Mouse (Mus musculus) layer of hippocampus, adult 2 months (tissue): ENCODE measurements around the gene Iscu. TPM values are rescaled to one million over a fixed set of nuclear protein-coding genes. Genes with fewer than 3 reads are reported as not detected.
A peak's percentile ranks its signal among the peaks of the same experiment; 100 is the strongest.
"Not testable (repeated sequence)": the region's sequence is repeated elsewhere in the genome, so short reads cannot be mapped to it uniquely, and the experiment has no call there.

ENCODE experiments used
- DNase-seq, 2 experiments: peaks; one replicate each; pipeline ENCODE4 v3.0.0; 2022; ENCODE audit warnings: low spot score in 2 of 2
- H3K27ac ChIP-seq: fragments of 200-600 bp; 2 replicates; pipeline ENCODE4 v1.8.1; 2022
- H3K4me3 ChIP-seq: fragments of 200-600 bp; 2 replicates; pipeline ENCODE4 v1.8.1; 2022; ENCODE audit warnings: mild to moderate bottlenecking
- CTCF ChIP-seq: fragments of 200-600 bp; conservative IDR thresholded peaks from 2 replicates; pipeline ENCODE4 v1.8.1; 2022; ENCODE audit warnings: antibody characterized with exemption, mild to moderate bottlenecking, moderate library complexity
- total RNA-seq, 2 experiments: library from RNA; stranded (reverse); gene quantifications; 2 replicates each; pipeline ENCODE4 v1.2.3; 2021

Gene Iscu
- total RNA-seq, 2 experiments from 2014 or later = 111 to 122 TPM

DNA sequence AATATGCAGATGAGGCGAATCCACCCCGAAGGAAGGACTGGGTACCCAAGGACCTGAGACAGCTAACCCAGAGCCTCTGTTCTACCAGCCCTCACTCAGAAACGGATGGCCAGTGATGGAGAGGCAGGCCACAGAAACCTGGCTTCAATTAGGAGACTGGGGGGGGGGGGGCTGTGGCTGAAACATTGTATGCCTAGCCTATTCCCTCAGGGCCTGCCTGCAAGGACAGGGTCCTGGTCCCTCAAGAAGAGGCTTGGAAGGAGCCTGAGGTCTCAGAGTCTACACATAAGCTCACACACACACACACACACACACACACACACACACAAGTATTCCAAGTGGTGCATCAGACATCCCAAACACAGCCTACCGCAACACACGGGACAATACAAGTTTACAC lies 27.1 kb downstream of the Iscu start:
- no peak overlapping the region for H3K27ac ChIP-seq
- DNase-seq = no peak
- TF ChIP-seq CTCF = no peak
- peak overlapping the region; percentile 17; the same call in 1 of the 2 replicates for H3K4me3 ChIP-seq

DNA sequence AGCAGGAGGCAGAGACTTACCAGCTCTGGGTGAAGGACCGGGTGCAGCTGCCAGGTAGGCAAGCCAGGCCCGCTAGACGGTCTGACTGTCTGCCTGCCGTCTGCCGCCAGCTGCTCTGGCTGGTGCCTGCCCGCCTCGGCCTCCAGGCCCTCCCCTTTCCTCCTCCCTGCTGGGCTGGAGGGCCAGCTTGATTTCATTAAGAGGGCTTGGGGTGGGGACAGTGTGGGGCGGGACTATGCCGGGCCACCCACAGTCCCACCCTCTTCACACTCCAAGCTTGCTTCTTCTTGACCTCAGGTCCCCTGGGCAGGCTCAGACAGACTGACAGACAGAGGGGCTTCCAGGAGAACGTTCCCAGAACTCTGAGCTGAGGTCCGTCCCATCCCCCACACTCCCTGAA lies 27.7 kb downstream of the Iscu start, which contains the start of gene Tmem119:
Gene Tmem119, minus strand, starts transcription at position 237 of the 400 bp plus-strand sequence.
- no peak within 1 kb of the TSS for H3K27ac ChIP-seq
- peak within 1 kb of the TSS; percentile 17; the same call in 1 of the 2 replicates for H3K4me3 ChIP-seq
- TF ChIP-seq CTCF = no peak
- DNase-seq = no peak

DNA sequence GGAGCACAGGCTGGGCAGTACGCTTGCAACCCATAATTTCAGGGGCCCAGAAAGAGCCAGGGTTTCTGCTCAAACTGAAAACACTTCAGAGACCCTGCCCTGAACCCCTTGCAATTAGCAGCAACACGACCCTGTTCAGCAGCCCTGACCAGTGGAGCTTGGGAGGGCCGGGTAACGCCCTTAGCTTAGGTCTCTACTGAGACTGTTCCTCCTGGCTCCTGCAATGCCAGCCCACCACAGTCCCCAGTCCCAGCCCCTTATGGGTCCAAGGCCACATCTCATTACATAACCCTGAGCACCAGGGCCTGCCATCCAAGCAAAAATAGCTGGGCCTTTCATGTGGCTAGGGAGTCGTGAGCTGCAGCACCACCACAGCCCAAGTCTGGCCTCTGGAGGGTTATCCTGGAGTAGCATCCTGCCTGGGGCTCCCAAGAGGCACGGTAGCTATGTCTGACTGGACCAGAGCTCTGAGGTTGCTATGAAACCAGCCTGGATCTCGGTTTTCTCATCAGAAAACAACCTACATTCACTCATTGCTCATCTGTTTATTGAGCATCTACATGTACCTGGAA lies 31.9 kb downstream of the Iscu start:
- no peak overlapping the region for H3K4me3 ChIP-seq
- DNase-seq = no peak
- TF ChIP-seq CTCF = no peak
- H3K27ac ChIP-seq = no peak overlapping the region

DNA sequence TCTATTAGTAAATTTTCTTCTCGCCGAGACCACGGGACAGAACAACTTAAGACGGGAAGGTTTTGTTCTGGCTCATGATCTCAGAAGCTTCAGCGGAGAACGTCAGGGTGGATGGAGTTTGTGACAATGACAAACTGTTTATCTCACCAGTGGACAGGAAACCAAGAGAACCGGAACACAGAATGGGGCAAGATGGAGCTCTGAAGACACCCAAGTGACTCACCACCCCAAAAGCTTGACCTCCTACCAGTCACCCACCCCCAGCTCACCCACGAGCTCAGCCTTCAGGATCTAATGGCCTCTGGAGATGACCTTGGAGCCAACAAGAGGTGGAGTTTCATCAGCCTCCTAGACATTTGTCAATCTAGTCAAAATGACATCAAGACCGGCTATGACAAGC lies 32.8 kb downstream of the Iscu start:
- H3K27ac ChIP-seq = no peak overlapping the region
- no peak for TF ChIP-seq CTCF
- no peak overlapping the region for H3K4me3 ChIP-seq
- no peak for DNase-seq

DNA sequence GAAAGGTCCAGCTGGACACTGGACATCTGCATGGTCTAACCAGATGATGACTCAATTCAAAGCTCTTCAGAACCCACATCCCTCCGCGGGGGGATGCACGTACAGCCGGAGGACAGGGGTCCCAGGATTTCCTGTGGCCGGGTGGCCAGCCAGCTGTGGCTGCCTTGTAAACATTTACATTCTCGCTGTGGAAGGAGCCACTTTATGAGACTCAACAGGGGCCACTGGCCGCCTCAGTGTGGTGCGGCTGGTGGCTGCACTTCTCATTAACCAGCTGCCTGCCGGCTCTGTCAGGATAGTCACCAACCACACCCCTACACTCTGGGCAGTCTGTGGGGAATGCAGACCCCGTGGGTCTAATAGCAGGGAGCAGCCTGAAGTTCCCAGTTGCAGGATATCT lies 33.9 kb downstream of the Iscu start:
- DNase-seq = no peak
- H3K4me3 ChIP-seq = no peak overlapping the region
- TF ChIP-seq CTCF = no peak
- no peak overlapping the region for H3K27ac ChIP-seq

DNA sequence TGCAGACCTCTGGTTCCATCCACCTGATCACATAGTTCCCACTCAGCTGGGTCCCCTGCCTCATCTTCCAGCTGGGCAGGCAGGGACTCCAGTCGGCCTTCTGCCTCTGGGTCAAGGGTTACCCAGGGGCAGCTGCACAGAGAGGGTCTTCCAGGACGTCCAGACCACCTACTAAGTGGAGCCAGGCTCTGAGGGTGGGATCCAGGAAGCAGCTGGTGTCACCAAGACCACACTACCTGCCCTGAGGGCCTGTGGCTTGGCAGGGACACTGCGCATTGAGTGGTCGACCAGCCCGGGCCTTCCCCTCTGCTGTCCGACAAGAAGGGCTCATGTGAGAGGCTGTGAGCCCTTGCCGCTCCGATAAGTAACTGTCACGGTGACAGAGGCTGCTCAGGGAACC lies 35.2 kb downstream of the Iscu start:
- TF ChIP-seq CTCF = no peak
- Histone ChIP-seq H3K4me3 (no peak overlapping the region), H3K27ac (no peak overlapping the region)
- no peak for DNase-seq

DNA sequence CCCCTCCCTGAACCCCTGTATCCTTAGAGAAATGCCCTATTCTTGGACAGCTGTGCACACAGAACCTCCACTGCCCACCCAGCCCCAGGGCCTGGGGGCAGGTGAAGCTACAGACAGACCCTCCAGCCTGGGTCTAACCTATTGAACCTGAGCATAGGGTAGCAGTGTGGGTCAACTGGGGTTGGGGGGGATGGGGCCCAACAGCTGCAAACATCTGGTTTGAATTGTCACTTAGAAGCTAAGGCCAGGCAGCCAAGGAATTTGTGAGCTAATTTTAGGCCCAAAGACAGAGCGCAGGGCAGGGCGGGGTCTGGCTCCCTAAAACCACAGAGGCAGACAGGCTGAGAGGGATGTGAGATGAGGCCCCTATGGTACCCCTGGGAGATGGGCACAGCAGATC lies 35.6 kb downstream of the Iscu start:
- no peak for TF ChIP-seq CTCF
- no peak overlapping the region for H3K4me3 ChIP-seq
- H3K27ac ChIP-seq = no peak overlapping the region
- no peak for DNase-seq

DNA sequence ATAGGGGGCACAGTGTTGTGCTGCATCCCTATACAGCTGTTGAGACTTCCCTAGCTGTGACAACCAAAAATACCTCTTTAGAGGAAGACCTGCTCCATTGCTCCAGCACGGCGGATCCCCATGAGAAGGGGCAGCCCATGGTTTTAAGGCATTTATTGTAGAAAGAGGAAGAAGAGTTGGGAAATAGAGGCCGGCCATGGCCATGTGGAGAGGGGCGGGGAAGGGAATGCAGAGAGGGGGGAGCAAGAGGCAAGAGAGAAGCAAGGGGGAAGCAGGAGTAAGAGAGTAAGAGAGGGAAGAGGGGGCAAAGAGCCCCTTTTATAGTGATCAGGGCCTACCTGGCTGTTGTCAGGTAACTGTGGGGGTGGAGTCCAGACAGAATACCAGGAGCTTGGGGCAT lies 37.6 kb downstream of the Iscu start:
- no peak for TF ChIP-seq CTCF
- Histone ChIP-seq H3K27ac (no peak overlapping the region), H3K4me3 (no peak overlapping the region)
- no peak for DNase-seq

DNA sequence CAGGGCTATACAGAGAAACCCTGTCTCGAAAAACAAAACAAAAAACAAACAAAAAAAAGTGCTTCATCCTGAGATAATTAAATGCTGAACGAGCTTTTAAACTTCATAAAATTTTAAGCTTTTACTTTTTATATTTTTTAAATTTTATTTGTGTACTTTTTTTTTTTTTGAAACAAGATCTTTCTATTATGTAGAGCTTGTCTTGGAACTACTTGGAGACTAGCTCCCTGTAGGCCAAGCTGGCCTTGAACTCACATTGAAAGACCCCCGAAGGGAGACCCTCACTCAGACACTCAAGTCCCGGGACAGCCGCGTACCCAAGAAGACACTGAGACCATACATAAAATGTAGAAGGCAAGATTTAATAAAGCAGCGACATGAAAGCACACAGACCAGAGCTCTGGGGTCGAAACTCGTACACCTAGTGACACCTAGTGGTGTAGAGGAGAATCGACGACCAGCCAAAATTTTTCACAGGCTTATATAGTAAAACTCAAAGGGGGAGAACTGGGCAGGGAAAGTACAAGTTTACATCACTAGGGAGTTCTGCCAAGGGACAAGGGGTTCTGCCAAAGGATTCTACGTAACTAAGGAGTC lies 39.4 kb downstream of the Iscu start:
- peak; percentile 49 for TF ChIP-seq CTCF
- DNase-seq, H3K4me3 ChIP-seq, H3K27ac ChIP-seq: not testable (repeated sequence)

DNA sequence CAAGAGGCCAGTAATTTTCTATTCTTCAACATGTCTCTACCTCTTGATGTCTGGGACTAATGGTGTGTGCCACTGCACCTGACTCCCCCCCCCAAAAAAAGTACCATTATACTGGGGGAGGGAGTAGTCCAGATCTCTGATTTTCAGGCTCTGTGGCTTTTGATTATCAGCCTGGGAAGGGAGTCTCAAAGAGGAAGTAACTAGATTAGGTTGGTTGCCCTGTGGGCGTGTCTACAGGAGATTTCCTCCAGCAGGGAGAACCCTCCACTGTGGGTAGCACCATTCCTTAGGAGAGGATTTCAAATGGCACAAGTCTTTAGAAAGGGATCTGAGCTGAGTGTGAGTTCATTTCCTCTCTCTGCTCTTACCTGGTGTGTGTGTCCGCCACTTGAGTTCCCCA lies 40.1 kb downstream of the Iscu start:
- no peak for DNase-seq
- no peak for TF ChIP-seq CTCF
- Histone ChIP-seq H3K27ac (no peak overlapping the region), H3K4me3 (no peak overlapping the region)

DNA sequence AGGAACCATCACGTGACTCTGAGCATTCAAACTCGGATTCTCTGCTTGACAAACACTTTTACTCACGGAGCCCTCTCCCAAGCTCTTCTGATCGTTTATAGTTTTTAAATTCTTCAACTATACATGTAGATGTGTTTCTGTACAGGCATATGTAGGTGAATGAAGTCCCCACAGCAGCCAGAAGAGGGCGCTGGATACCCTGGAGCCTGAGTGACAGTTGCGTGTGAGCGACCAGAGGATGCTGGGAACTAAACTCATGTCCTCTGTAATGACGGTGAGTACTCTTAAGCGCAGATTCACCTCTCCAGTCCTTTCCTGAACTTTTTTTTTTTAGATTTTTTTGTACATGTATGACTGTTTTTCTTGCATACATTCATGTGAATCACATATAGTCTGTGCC lies 41.1 kb downstream of the Iscu start:
- H3K27ac ChIP-seq = no peak overlapping the region
- no peak for DNase-seq
- peak; percentile 54 for TF ChIP-seq CTCF
- H3K4me3 ChIP-seq = no peak overlapping the region

DNA sequence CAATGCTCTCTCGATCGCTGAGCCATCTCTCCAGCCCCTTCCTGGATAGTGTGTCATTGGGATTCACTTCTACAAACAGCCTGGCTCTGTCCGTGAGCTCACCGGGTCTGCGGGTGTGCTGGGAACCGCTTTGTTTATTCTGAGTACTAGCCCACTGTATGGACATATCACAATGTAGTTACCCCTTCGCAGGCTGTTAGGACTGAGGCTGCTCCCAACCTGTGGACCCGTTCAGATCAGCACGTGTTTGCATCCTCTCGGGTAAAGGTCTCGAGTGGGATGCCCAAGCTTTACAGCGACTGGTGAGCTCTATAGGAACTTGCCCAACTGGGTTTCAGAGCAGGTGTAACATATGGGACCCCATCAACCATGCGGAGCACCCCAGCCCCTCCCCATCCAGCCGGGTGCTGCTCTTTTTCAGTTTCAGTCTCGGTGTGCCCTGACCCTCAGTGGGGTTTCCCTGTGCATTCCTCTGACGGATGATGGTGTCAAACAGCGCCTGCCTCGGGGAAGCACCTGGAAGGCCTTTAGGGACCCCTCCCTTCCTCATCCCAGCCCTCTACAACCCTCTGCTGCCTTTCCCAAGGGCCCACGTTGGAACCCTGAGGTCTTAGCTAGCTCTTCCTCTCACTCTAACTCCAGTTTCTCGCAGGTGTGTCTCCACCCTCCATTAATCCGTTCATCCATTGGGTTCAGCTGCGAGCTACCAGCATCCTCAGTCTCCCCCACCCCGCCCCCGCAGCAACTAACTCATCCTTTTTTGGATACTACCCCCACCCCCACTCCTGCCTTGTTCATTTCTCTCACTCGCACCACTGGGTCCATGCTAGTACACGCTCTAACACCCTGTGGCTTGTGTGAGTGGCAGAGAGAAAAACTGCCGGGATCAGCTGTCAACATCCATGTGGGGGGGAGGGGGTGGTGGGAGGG lies 41.8 kb downstream of the Iscu start:
- TF ChIP-seq CTCF = no peak
- Histone ChIP-seq H3K4me3 (no peak overlapping the region), H3K27ac (no peak overlapping the region)
- no peak for DNase-seq

DNA sequence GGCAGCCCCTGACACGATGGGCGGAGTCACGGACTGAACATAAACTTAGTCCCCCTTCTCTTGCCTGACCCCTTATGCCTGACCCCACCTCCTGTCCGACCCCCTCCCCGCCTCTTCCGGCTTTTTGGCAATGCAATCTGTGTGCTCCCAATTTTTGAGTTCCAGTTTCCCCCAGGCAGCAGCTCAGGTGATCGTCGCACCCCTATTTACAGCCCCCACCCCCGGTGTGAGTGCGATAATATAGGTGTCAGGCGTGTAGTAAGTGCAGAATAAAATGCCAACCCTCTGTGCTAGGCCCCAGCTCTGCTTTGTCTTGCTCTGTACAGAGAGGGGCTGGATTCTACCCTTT lies 42.5 kb downstream of the Iscu start:
- no peak overlapping the region for H3K27ac ChIP-seq
- H3K4me3 ChIP-seq = no peak overlapping the region
- DNase-seq = no peak
- TF ChIP-seq CTCF = no peak
